Mouse (Mus musculus) testis, adult 2 months (tissue): ENCODE data around the gene Sowahb.

Source experiments
- CTCF ChIP-seq: fragments of 200-500 bp; IDR thresholded peaks from 2 replicates; pipeline ENCODE4 v1.5.1; 2012; ENCODE audit warnings: low read depth, mild to moderate bottlenecking, inconsistent platforms, low read length, moderate library complexity; ENCODE audit not compliant: control insufficient read depth, insufficient read depth, insufficient replicate concordance
- POLR2A ChIP-seq: fragments of 200-500 bp; IDR thresholded peaks from 2 replicates; pipeline ENCODE4 v1.6.1; 2012; ENCODE audit warnings: low read depth, mild to moderate bottlenecking, inconsistent platforms, low read length, moderate library complexity; ENCODE audit not compliant: control insufficient read depth

GRCm38 (mm10) chr5:93032621-93033020 is 12.2 kb downstream of the Sowahb start:
- TF ChIP-seq CTCF: no peak
- TF ChIP-seq POLR2A: no peak
